Mouse (Mus musculus) gastrocnemius, postnatal 25 days (tissue): Measurements from ENCODE around the gene Nexn. TPM values are rescaled to one million over a fixed set of nuclear protein-coding genes. Genes with fewer than 3 reads are reported as not detected.

Experiments used
- DNase-seq: peaks from one replicate; pipeline ENCODE4 v3.0.0; 2022
- total RNA-seq, 2 experiments: library from RNA; stranded (reverse); gene quantifications; 1 replicate in 1 of 2; 2 replicates in 1 of 2; pipeline ENCODE4 v1.2.3; 2021

Nexn gene
- total RNA-seq, 2 experiments from 2014 or later = 331 to 433 TPM

DNA sequence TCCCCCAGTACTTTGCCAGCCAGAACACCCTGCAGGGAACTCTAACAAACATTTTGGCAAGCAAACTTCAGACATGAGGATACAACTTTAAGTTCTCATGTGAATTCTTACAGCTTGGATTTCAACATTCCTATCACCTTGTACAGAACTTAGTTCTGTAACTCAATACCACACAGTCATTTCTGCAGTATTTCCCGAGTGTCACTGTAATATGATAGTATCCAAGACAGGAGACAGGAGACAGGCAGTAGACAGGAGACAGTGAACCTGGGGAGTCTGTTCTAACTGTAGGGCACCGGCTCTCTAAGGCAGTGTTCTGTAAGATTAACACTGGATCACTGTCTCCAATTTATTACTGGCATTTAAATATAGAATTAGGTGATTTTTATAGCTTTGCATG, 12.3 kb upstream of the Nexn start:
- no peak for DNase-seq

GRCm38 (mm10) chr3:152277912-152278311, 11.8 kb upstream of the Nexn start:
- DNase-seq = no peak

DNA sequence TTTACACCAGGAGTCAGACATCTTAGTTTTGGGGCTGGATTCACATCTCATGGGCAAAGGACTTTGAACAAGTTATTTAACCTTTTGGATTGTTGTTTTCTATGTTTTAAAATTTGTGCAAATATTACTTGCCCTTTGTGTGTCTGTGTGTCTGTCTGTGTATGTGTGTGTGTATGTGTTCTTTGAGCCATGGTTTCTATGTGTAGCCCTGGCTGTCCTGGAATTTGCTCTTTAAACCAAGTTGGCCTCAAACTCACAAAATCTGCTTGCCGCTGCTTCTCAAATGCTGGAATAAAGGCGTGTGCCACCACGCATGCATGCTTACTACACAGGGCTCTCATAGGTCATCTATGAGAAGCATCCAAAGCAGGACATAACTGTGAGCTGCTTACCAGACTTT, 10.8 kb upstream of the Nexn start:
- DNase-seq = no peak

- no peak for DNase-seq
These were observed 8.9 kb upstream of the Nexn start for GRCm38 (mm10) chr3:152275008-152275407.

GRCm38 (mm10) chr3:152272974-152273685, 7.0 kb upstream of the Nexn start:
- no peak for DNase-seq

DNA sequence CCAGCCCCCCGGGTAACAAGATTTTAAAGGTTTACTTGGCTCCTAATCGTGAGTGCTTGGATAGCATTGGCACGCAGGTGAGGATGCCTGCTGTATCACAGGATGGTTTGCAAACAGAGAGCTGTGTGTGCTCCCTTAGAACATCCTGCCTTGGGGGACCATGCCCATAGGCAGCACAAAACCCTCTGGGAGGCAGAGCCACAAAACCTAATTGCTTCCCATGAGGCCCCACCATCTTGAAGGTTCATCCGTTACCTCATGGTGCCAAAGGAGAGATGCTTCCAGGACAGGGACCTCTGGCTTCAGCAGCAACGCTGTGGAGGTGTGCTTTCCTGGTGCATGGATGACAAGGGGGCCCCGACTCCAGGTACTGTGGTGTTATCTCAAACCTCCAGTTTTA, 5.7 kb upstream of the Nexn start:
- DNase-seq = no peak

GRCm38 (mm10) chr3:152271071-152271710, 5.0 kb upstream of the Nexn start:
- no peak for DNase-seq

DNA sequence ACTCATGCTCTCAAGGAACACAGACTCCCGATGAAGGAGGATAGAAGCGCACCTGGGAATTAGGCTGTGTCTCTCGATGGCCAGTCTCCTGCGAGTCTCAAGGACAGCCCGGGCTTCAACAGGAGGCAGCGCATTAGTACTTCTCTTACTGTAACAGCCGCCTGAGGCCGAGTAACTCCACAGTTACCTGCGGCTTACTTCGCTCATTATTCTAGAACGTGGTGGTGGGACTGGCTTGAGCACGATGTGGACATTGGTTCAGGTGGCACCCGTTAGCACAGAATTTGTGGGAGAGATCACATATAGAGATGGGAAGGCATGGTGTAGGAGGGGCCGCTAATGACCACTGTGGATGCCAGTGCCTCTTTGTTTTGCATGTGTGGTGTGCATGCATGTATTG, 1.9 kb upstream of the Nexn start:
- DNase-seq = no peak

DNA sequence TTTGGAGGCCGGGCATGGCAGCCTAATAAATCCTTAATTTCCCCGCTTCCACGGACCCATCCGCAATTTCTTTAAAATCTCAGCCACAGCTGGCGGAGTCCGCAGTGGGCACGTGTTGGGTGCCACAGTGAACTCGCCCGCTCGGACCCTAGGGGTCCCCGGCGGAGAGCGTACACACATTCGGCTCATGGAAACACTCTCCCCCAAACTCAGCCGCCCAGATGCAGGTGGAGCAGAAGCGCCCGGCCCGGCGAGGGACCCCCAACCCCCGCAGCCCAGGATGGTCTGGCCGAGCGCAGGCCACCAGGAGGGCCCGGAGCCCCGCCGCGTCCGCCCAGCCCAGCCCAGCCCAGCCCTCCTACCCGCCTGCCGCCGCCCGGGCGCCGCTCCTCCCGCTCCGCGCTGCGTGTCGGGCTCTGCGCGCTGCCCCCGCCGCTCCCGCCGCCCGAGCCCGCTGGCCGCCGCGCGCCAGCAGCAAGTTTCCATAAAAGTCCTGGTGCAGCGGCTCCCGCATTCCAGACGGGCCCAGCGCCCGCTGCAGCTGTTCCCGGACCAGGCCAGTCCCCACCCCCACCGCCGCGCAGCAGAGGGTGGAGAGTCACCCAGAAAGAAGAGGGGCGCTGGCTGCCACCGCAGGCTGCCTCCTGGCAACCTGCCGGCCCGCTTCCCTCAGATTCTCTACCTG, 657 bp downstream of the Nexn start:
- DNase-seq = peak; percentile 88

- no peak for DNase-seq
These were observed 1.3 kb downstream of the Nexn start for GRCm38 (mm10) chr3:152264830-152265229.

DNA sequence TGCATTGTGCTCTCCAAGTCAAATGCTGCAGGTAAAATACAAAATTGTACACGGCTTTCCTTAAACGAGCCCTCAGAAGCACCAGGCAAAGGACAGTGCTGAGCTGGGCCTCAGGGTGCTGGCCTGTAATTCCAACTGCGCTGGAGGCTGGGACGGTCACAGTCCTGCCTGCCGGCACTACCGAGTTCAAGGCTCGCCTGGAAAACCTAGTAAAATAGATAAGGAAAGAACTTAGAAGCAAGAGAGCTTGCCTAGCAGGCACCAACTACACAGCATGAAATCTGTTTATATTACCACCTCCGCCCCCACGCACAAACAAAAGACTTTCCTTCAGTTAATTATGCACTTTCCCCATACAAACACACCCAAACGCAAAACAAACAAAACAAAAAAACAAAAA, 1.8 kb downstream of the Nexn start:
- no peak for DNase-seq

GRCm38 (mm10) chr3:152261948-152262347, 4.2 kb downstream of the Nexn start:
- DNase-seq = peak; percentile 24

DNA sequence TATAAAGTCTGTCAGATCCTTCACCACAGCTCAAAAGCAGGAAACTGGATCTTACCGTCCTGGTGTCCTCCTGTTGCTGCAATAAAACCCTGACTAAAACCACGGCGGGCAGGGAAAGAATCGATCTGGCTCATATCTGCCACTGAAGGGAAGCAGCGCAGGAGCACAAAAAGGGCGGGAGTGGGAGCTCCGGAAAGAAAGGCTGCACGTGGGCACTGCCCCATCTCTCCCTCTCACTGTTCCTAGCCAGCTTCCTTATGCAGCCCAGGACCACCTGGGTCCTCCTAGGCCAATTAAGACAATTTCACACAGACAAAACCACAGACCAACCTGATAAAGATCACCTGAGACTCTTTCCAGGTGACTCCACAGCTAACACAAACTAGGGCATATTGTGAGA, 4.7 kb downstream of the Nexn start:
- DNase-seq = no peak

- no peak for DNase-seq
These were observed 5.8 kb downstream of the Nexn start for GRCm38 (mm10) chr3:152260362-152260761.

GRCm38 (mm10) chr3:152259409-152259808, 6.7 kb downstream of the Nexn start:
- peak; percentile 63 for DNase-seq

DNA sequence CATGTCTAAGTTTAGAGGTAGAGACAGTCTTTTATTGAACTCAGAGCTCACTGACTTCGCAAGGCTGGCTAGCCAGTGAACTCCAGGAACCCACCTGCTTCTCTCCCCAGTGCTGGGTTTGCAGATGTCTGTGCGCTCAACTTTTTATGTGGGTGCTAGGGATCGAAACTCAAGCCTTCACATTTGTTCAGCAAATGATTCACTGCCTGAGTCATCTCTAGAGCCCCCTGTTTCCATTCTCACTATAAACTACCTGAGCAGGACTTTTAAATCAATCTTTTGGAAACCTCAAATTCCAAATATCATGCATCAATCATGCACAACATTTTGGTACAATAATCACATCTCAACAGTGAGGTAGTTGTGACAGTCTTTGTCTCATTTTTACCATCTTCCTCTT, 8.6 kb downstream of the Nexn start:
- DNase-seq = no peak

- no peak for DNase-seq
These were observed 15.7 kb downstream of the Nexn start for GRCm38 (mm10) chr3:152250487-152250886.

DNA sequence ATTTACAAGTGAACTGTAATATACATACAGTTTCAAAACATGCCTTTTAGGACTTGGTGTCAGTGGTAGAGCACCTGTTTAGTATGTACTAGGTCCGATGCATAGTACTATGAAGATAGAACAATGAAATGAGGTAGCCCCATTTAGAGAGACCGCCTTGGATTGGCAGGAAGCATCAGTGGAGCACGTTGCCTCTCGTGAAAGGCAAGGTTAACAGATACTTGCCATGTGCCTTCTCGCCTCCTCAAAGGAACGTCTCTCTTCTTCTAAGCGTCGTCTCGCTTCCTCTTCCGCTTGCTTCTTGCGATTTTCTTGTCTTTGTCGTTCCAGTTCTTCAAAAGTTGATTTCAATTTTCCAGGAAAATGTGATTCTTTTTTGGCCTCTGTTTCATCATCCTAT, 18.4 kb downstream of the Nexn start:
- no peak for DNase-seq

DNA sequence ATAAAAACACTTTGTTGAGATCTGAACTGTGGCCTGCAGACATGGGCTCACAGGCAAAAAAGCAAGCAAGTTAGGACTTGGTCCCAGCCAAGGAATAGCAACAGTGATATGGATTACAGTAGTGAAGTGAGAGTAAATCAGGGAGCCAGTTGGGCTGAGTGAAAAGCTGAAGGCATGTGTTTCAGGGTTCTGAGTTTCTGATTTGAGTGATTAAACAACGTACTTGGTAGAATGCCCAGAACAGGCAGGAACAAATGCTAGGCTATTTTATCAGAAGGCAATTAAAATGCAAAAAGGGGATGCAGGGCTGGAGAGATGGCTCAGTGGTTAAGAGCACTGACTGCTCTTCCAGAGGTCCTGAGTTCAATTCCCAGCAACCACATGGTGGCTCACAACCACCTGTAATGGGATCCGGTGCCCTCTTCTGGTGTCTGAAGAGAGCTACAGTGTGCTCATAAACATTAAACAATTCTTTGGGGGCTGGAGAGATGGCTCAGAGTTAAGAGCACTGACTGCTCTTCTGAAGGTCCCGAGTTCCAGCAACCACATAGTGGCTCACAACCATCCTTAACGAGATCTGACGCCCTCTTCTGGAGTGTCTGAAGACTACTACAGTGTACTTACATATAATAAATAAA, 20.8 kb downstream of the Nexn start:
- no peak for DNase-seq

DNA sequence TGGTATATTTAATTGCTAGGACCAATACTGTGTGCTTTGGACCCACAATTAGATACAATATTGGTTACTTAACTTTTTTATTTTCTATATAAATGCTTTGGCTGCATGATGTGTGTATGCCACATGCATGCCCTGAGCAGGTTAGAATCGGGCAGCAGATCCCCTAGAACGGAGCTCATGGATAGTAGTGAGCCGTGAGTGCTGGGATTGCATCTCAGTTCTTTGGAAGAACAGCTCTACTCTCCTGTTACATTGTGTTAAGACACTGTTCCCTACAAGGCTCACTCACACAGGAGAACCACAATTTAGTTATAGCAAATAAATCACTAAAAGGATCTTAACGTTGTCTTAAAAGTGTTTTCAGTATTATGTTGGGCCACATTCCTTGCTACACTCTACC, 22.8 kb downstream of the Nexn start:
- DNase-seq = no peak

GRCm38 (mm10) chr3:152241098-152241497, 25.1 kb downstream of the Nexn start:
- DNase-seq = no peak

- DNase-seq = no peak
These were observed 26.6 kb downstream of the Nexn start for GRCm38 (mm10) chr3:152239592-152239991.

DNA sequence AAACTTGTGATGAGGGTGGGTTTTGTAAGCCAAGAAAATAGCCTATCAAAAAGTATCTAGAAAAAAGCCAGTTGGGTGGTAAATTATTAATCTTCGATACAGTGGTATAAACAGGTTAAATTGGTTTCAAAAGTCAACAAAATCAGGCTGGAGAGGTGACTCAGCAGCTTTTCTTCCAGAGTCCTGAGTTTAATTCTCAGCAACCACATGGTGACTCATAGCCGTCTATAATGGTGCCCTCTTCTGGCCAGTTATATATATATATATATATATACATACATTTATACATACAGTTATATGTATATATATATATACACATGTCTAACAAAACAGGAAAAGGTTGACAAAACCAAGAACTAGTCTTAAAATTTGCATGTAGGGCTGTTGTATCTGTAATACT, 27.3 kb downstream of the Nexn start:
- DNase-seq = no peak
